Mouse (Mus musculus) thymus, adult 2 months (tissue): Measurements from ENCODE around the gene Pax5.

Experiments
- CTCF ChIP-seq: fragments of 200-500 bp; IDR thresholded peaks from 2 replicates; pipeline ENCODE4 v1.5.1; 2012; ENCODE audit warnings: mild to moderate bottlenecking, control low read depth, low read length, moderate library complexity, borderline replicate concordance; ENCODE audit not compliant: control insufficient read depth, poor library complexity, insufficient read depth; ENCODE audit errors: extremely low read depth
- POLR2A ChIP-seq: fragments of 200-500 bp; IDR thresholded peaks from 2 replicates; pipeline ENCODE4 v1.6.1; 2012; ENCODE audit warnings: mild to moderate bottlenecking, low read length, control low read depth, moderate library complexity; ENCODE audit not compliant: control insufficient read depth, poor library complexity, insufficient read depth; ENCODE audit errors: extremely low read depth

DNA sequence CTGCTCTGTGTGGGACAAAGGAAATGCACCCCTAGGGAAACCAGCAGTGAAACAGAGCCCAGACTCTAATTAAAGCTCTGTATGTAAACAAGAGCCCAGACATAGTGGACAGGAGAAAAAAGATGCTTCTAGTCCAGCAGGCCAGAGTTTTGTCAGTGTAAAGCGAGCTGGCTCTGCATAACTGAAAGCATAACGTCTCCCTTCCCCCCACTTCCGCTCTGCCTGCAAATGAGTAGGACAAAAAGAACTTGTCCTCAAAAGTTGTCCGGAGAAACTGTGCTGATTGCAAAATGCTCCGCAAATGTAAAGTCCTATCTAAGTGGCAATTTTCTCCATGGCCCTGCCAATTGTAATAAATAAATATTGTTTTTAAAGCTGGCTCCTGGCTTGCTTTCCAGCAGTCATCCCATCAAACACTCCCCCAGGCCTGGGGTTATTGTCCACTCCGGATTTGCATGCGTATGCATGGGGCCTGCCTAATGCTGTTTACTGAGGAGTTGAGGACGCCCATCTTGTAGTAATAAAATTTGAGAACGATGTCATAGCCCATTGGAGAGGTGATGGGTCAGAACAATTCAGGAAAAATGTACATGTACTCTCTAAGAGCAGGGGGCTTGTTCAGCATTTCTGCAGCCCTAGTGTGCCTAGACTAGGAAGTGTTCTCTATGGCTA lies 208.0 kb downstream of the Pax5 start:
- TF ChIP-seq CTCF (no peak), POLR2A (no peak)
